Comparison of ENCODE assay signal across 9 mouse cellular contexts in genomic region chr16:81201992-81202391, GRCm38 (mm10). TPM values are rescaled to one million over a fixed set of nuclear protein-coding genes. Genes with fewer than 3 reads are reported as not detected.
DNase-seq lines count a peak whose midpoint lies in the region; ATAC-seq lines count a peak whose summit lies in the region.
"Had no signal": no experiment of that assay in that cellular context is flagged by ENCODE, and none has a peak within 500 bp of the region (broad histone marks: within the 10 kb centered on the region; RNA-seq: fewer than 3 reads in every experiment).

No protein-coding gene starts in this region.

- H3K27ac ChIP-seq in liver, embryonic 12.5 days = no peak overlapping the region
- no peak overlapping the region for H3K27ac ChIP-seq in hindbrain, embryonic 11.5 days (ENCODE audit: low read depth, low read length)
- H3K27ac ChIP-seq in neural tube, embryonic 14.5 days (ENCODE audit: low read depth, low read length) = peak overlapping the region; percentile 86
- H3K27ac ChIP-seq: embryonic facial prominence, embryonic 15.5 days had no signal

- no peaks in the 10 kb centered on the region for H3K9me3 ChIP-seq in liver, embryonic 12.5 days (replicated peaks)
- H3K9me3 ChIP-seq in hindbrain, embryonic 11.5 days (ENCODE audit: control insufficient read depth, low read length) = no peaks in the 10 kb centered on the region
- no peaks in the 10 kb centered on the region for H3K9me3 ChIP-seq in neural tube, embryonic 14.5 days (ENCODE audit: control insufficient read depth, low read length)
- H3K9me3 ChIP-seq: embryonic facial prominence, embryonic 15.5 days had no signal

- intact Hi-C loops in left cerebral cortex, postnatal 10 days (cut with DNase I) = loop anchor here (2.0 to 5.0 kb wide), 2 partner anchors 83 to 1320 kb away; no protein-coding TSS in a partner anchor

- H3K9ac ChIP-seq in liver, embryonic 12.5 days = no peak overlapping the region
- H3K9ac ChIP-seq in hindbrain, embryonic 11.5 days (ENCODE audit: low read depth, low read length) = no peak overlapping the region
- peak overlapping the region; percentile 67 for H3K9ac ChIP-seq in neural tube, embryonic 14.5 days (replicated peaks; ENCODE audit: low read depth, low read length)
- H3K9ac ChIP-seq: embryonic facial prominence, embryonic 15.5 days had no signal

- no peak overlapping the region for H3K4me3 ChIP-seq in liver, embryonic 12.5 days
- H3K4me3 ChIP-seq in hindbrain, embryonic 11.5 days (ENCODE audit: low read depth, low read length) = no peak overlapping the region
- peak overlapping the region; percentile 62 for H3K4me3 ChIP-seq in neural tube, embryonic 14.5 days (ENCODE audit: low read depth, low read length)

- no peak for ATAC-seq in liver, embryonic 12.5 days
- no peak for ATAC-seq in hindbrain, embryonic 11.5 days (ENCODE audit: low FRiP score)
- 0 out of 2 replicates have a peak, but pooled peaks have one; percentile 36 for ATAC-seq in neural tube, embryonic 14.5 days (ENCODE audit: low read depth)
- ATAC-seq in activated CD4-positive, CD25-positive, alpha-beta regulatory T cell, adult 4 months = no peak

- WGBS in liver, embryonic 12.5 days (ENCODE audit: insufficient replicate concordance) = 7% methylated on average over 4 of the region's 4 CpGs
- 8% methylated on average over 4 of the region's 4 CpGs for WGBS in hindbrain, embryonic 11.5 days
- WGBS in neural tube, embryonic 14.5 days = 4% methylated on average over 4 of the region's 4 CpGs

- H3K36me3 ChIP-seq in liver, embryonic 12.5 days = no peaks in the 10 kb centered on the region
- no peaks in the 10 kb centered on the region for H3K36me3 ChIP-seq in hindbrain, embryonic 11.5 days (ENCODE audit: control insufficient read depth, insufficient read depth, low read length)
- no peaks in the 10 kb centered on the region for H3K36me3 ChIP-seq in neural tube, embryonic 14.5 days (ENCODE audit: control insufficient read depth, insufficient read depth, low read length)
- H3K36me3 ChIP-seq: embryonic facial prominence, embryonic 15.5 days had no signal

- no peak overlapping the region for H3K4me2 ChIP-seq in liver, embryonic 12.5 days
- no peak overlapping the region for H3K4me2 ChIP-seq in hindbrain, embryonic 11.5 days (replicated peaks; ENCODE audit: low read depth, low read length)
- peak overlapping the region; percentile 61 for H3K4me2 ChIP-seq in neural tube, embryonic 14.5 days (ENCODE audit: low read depth, low read length)

- peaks cover 4% of the 10 kb centered on the region; the same call in 1 of the 2 replicates for H3K4me1 ChIP-seq in liver, embryonic 12.5 days
- H3K4me1 ChIP-seq in hindbrain, embryonic 11.5 days (replicated peaks; ENCODE audit: control insufficient read depth, insufficient read depth, low read length) = 0 out of 2 replicates have a peak, but pooled peaks cover 2% of the 10 kb centered on the region
- H3K4me1 ChIP-seq in neural tube, embryonic 14.5 days (ENCODE audit: control insufficient read depth, insufficient read depth, low read length) = no peaks in the 10 kb centered on the region

- DNase-seq in liver = peak; percentile 6
- DNase-seq in adrenal gland, postnatal 10 days = peak; percentile 58
- peak; percentile 60 for DNase-seq in embryo, embryonic 11.5 days (ENCODE audit: low read depth, low spot score)
- peak; percentile 80 for DNase-seq in hindbrain, embryonic 11.5 days (ENCODE audit: low spot score)
- peak; percentile 38 to 83 for DNase-seq in left cerebral cortex, postnatal 10 days (ENCODE audit: extremely low spot score in 1 of 2, low spot score in 2 of 2)

- H3K27me3 ChIP-seq in liver, embryonic 12.5 days (replicated peaks) = peaks cover 17% of the 10 kb centered on the region
- no peaks in the 10 kb centered on the region for H3K27me3 ChIP-seq in hindbrain, embryonic 11.5 days (ENCODE audit: control insufficient read depth, insufficient read depth, low read length)
- H3K27me3 ChIP-seq in neural tube, embryonic 14.5 days (ENCODE audit: control insufficient read depth, insufficient read depth, low read length) = no peaks in the 10 kb centered on the region
- H3K27me3 ChIP-seq: embryonic facial prominence, embryonic 15.5 days had no signal

RNA-seq across cellular contexts. Expression of gene Ncam2, which starts 1.5 kb away (rescaled TPM):
- polyA plus RNA-seq in liver, embryonic 12.5 days (2016; fragmentation: Nextera tagmentation; extraction: Ambion mirVana) = 0.07 and 0.14 TPM in 2 replicates
- 1 to 10 TPM; 3.5 to 6.9 TPM for total RNA-seq in adrenal gland, postnatal 10 days (2021)
- polyA plus RNA-seq in hindbrain, embryonic 11.5 days (2014; fragmentation: Nextera tagmentation; extraction: Ambion mirVana) = 1.5 and 2.7 TPM in 2 replicates
- 100 to 1,000 TPM in 1 of 2 experiments, 10 to 100 TPM in 1; 95.1 to 103 TPM for total RNA-seq in left cerebral cortex, postnatal 10 days (2021)
- polyA plus RNA-seq in neural tube, embryonic 14.5 days (2014; fragmentation: Nextera tagmentation; extraction: Ambion mirVana) = 45.2 and 51.9 TPM in 2 replicates
- polyA plus RNA-seq in activated CD4-positive, CD25-positive, alpha-beta regulatory T cell, adult 4 months (2017; shearing (Covaris generic)) = not detected

Comparison
In these comparisons a context has a peak if more than half of its experiments do, and no peak if none do; other contexts are left out.
1. DNase-seq: peak in every context shown above with its lines; median percentile 80 in hindbrain, embryonic 11.5 days; 60 in left cerebral cortex, postnatal 10 days; 60 in embryo, embryonic 11.5 days; 58 in adrenal gland, postnatal 10 days; 6 in liver.
2. RNA of gene Ncam2, which starts 1.5 kb away (polyA plus RNA-seq): 45.2 to 51.9 TPM in neural tube, embryonic 14.5 days; 1.5 to 2.7 TPM in hindbrain, embryonic 11.5 days, 0.07 to 0.14 TPM in liver, embryonic 12.5 days and not detected in activated CD4-positive, CD25-positive, alpha-beta regulatory T cell, adult 4 months; every median in the first group is over 10 times any median in the second.